Mouse (Mus musculus) forelimb bud, embryonic 11.5 days (tissue): ENCODE data around the gene Bola3.
A peak's percentile ranks its signal among the peaks of the same experiment; 100 is the strongest.
"Not testable (repeated sequence)": the region's sequence is repeated elsewhere in the genome, so short reads cannot be mapped to it uniquely, and the experiment has no call there.

Experiments
- DNase-seq: peaks from one replicate; pipeline ENCODE4 v3.0.0-alpha.2; 2012; ENCODE audit warnings: low read depth, low spot score

The Bola3 gene

DNA sequence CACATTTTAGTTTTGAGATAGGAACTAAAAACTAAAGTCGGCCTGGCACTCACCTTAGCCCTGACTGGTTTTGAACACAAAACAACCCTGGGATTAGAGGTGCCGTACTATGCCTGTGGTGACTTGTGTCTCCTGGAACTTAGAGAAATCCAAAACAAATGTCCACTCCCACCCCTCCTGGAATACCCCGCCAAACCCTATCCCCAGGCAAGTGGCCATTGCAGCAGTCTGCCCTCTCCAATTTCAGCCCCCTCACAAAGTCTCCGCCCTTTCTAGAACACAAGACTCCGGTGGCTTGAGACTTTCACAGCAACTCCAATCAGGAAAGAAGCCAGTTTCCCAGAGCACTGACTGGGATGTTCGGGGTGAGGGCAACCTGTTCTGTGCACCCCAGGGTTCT, at the start of gene Bola3:
Gene Bola3 (plus strand): TSS at position 275 of the 400 bp plus-strand sequence.
- no peak for DNase-seq

DNA sequence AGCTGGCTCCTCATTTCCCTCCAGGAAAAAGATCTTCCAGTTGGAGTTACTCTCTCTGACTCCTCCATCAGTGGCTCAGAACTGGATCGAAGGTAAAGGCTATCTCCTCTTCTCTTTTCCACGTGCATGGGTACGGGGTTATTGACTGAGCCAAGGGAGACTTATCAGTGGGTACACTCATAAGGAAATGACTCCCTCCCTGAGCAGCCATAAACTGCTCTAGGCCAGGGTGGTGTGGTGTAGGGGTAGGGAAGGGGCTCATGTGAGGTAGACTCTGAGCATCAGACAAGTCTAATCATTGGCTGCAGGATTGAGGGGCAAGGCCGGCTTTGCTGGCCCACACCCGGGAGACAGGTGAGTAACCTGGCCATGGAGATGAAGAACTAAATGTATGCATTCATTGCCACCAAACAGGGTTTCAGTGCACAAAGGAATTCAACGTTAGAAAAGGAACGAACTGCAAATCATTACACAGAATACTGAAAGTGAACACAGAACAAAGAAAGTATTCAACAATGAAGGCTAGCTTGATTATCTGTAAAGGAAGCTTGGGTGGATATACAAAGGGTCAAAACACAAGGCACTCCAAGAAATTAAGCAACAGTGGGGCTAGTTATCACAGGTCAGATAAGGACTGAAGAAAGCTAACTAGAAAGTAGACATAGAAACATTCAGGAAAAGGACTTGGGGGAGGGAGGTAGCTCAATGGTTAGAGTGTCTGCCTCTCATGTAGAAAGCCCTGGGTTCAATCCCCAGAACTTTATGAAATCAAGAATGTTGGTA, 48.3 kb upstream of the Bola3 start:
- no peak for DNase-seq

DNA sequence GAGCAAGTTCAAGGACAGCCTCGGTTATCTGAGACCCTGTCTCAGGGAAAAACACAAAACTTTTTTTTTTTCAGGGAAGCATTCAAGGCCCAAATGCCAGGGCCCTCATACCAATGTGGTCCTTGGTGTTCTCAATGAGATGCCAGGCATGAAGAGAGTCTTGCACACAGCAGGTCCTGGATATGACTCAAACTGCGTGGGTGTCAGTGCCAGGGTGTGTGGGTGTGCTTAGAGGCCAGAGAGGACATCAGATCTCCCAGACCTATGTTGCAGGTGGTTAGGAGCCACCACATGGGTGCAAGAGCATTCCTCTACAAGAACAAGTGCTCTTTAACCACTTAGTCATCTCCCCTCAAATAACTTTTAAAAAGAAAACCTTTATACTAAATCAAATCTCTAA, 47.7 kb upstream of the Bola3 start:
- DNase-seq, result no peak

DNA sequence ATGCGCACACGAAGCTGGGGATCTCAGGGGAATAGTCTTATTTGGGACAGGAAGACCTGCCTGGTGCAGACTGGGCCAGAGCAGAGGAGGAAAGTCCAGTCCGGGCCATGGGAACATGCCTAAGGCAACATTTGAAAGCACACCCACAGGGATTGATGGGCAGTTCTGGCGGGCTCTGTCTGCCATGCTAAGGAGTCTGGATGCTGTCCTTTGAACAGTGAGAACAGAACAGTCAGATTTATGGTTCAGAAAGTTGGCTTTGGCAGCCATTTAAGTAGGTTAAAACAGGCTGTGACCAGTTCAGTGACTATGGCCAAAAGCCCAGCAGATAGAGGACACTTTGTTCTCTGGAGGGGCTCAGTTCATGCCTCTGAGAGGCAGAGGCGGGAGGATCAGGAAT, 46.7 kb upstream of the Bola3 start:
- DNase-seq, result no peak

DNA sequence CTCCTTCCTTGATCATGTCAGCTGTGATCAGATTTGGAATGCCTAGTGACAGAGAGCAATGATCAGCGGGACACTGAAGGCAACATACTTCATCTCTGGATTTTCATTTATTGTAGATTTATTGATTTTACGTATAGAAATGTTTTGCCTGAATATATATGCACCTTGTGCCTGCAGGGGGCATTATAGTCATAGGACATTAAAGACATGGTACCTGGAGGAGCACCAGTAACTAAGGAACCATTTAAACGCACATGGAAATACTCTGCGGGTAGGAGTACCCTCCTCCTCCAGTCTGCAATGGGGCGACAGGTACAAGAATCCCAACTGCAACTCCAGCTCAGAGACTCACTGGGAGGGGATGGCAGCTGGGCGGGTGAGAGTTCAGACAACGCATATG, 39.9 kb upstream of the Bola3 start:
- no peak for DNase-seq

DNA sequence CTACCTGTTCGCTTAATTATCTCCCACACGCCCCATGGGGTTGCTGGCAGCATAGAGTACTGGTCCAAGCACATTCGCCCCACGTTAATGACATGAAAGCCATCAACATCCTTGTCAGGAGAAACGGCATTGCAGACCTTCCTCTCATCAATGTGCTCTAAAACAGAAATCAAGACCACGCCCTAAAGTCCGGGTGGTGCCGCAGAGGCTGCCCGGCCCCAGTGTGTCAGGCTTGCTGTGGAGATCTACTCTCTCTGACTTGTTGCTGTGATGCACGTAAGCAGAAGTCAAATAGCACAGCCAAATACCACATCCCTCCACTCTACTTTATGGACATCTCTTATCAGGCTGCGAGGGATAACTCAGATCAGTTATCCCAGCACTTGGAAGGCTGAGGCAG, 37.7 kb upstream of the Bola3 start:
- no peak for DNase-seq

DNA sequence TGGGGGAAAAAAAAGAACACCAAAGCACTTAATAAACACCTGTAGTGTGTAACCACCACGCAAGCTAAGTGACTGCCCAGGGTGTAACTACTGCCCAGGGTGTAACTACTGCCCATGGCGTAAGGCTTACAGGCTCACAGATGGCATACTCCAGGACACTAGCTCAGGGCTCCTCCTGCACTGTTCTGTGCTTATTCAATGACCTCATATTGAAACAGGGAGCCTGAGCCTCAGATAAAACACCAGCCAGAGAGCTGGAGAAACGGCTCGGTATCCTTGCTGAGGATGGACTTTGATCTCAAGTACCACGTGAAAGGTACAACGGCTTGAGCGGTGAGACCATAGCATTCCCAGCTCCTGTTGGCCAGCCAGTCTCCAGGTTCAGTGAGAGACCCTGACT, 36.9 kb upstream of the Bola3 start:
- no peak for DNase-seq

DNA sequence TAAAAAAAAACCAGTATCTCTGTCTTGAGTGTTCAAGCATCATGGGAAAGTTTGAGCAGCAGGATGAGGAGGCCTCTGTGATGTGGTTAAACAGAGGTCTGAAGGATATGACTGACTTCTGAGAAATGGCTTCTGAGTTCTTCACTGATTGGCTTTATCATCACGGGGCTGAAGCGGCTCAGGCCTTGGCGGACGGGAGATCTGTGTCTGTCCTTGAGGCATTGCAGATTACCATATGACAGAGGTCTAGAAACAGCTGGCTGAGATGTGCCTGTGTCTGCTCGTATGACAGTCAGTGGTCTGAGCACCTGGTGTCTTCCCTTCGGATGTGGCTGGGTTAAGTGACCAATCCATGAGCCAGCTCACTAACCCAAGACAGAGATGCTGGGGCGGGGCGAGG, 36.4 kb upstream of the Bola3 start:
- DNase-seq, result no peak

DNA sequence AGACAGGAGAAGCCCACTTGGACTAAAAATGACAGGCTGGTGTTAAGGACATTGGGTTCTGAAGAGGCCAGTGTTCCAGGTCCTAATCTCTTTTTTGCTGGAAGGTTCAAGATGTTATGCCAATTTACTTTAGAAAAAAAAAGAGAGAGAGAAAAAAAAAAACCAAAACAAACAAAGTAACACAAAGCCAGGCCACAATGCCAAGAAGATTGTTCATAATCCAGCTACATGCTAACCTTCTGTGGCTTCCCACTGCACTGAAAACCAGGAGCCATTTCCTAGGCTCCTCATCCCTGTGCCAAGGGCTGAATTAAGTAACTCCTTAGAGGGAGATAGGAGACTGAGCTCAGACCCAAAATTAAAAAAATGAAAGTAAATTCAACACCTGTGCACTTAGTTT, 33.7 kb upstream of the Bola3 start:
- no peak for DNase-seq

DNA sequence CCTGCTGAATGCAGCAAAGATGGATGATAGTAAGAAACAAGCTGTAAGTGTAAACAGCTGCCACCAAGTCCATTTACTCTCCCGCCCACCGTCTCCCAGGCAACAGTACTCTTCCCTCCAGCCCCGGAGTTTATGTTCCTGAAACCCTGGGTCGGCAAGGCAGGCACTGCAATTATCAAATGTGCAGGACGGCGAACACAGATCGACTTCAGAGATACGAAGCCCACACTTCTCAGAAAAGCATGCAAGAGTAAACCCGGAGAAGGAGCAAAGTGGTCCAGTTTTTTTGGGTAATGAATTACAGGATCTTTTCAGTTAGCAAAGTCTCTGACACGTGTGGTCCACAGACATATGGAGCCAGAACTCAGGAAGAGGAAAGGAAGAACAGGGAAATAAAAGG, 32.9 kb upstream of the Bola3 start:
- peak; percentile 55 for DNase-seq

DNA sequence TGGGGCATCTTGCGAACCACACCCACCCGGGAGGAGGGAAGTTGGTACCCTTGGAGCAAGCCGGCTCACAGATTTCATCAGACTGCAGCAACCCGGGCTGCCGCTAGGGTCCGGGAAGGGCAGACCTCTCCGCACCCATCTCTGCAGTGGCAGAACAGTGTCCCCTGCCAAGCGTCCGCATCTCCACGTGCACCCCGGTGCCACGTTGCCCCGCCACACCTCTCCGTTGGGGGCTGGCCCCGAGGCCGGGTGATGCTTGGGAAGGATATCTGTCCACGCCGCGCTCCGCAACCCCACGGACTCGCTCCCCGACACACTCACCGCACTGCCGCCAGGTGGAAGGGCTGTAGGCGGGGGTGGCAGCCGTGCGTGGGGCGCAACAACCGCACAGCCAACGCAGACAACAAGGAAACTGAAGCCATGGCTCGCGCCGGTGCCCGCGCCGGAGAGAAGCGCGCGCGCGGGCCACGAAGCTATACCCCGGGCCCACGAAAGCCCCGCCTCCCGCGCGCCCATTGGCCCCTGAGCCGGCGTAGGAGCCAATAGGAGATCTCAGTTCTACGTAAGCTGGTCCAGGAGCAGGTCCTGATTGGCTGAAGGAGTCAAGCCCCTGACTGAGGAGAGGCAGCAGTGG, 31.7 kb upstream of the Bola3 start:
- peak; percentile 89 for DNase-seq

DNA sequence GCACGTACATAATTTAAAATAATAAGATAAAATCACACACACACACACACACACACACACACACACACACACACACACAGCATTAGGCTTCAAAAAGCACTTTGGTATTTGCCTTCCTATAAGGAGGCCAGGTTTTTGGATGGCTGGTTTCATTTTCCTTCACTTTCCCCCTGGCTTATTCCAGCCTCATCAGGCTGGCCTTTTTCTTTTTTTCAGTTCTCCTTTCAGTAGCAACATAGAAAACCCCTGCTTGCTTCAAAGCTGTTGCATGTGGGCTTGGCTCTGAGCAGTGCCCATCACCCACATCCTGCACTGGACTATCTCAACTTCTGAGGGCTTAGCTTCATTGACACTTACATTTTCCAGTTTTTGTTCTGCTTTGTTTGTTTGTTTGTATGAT, 27.0 kb upstream of the Bola3 start:
- no peak for DNase-seq

DNA sequence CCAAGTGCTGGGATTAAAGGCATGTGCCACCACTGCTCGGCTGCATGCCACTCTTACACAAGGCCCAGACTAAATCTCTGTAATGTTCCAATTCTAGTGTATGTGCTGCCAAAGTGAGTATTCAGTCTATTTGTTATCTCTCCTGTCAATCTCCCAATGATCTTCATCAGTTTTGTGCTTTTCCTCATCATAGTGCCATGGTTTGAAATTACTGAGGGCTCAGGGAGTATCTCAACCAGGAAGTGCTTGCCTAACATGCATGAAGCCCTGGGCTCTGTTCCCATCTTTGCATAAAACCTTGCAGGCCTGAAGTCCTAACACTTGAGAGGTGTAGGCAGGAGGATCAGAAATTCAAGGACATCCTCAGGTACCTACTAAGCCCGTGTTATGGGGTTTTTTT, 26.2 kb upstream of the Bola3 start:
- no peak for DNase-seq

DNA sequence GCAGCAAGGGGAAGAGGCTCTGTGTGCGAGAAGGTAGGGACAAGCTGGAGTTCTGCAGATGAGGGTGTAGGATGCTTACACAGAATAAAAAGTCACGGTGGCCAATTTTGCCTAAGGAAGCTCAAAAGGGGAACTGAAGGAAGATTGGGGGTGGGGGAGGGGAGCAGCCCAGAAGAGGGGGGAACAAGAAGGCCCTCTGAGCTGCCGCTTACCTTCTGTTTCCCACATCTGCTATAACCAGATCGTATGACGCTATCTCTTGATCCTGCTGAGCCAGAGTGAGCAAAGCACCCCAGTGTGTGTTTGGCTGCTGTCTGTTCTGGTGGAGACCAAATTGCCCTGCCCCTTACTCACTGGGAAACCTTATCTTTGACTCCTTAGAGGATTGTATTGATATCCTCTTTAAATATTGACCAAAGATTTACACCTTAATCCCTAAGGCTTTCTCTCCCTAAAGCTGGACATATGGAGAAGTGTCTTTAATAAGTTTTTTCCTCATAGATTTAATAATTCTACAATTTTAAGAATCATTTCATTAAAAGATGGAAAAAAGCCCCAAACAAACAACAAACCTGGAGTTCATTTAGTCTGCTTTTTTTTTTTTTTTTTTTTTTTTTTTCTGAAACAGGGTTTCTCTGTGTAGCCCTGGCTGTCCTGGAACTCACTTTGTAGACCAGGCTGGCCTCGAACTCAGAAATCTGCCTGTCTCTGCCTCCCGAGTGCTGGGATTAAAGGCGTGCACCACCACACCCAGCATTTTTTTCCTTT, 25.1 kb upstream of the Bola3 start:
- no peak for DNase-seq

DNA sequence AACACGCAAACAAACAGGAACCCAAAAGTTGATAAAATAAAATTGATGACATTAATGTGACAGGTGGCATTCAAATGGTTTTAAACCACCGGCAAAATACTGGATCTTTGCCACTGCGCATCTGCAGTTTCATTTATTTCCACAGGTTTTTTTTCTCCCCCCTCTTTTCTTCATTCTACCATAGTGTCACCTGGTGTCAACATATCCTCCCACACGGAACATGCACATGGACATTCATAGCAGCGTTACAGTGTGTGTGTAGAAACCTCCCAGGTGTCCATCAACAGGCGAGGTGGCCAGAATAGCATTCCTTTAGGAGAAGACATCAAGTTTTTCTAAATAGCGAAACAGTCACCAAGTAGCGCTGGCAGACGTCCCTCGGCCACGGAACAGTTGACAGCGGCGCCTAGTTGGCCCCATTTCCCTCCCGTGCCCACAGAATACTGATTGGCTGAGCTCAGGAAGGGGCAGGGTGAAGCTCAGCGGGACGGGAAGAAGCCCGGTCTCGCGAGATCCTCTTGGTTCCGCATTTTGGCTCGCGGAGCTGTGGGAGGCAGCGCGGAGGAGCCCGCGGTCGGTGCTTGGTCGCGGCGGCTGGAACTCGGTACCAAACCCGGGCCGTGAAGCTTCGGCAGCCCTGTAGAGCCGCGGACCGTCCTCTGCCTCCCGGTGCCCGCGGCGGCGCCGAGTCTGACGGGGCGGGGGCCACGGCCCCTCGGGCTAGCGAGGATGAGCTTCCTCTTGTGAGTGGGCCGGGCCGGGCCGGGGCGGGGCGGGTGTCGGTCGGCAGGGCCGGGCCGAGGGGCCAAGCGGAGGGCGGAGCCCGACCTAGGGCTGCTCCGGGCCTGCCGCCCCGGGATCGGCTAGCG, 23.2 kb upstream of the Bola3 start, which contains the start of the genes Mthfd2 and Mob1a:
Gene Mthfd2 (minus strand): TSS at position 384 of the 869 bp plus-strand sequence.
Gene Mob1a (plus strand): TSS at position 492 of the 869 bp plus-strand sequence.
- DNase-seq, result peak; percentile 96

DNA sequence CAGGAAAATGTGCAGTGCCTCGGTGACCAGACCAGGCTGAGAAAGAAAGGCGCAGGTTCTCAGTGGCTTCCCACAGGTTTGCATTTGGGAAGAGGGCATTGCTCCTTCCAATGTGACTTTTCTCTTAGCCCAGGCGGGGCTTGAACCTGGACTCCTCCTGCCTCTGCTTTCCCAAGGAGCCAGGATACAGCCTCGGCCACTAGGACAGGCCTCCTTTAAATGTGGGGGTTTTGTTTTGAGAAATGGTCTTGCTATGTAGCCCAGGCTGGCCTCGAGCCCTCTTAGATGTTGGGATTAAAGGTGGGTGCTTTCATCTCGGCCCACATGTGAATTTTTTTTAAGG, 22.6 kb upstream of the Bola3 start:
- DNase-seq, result no peak

DNA sequence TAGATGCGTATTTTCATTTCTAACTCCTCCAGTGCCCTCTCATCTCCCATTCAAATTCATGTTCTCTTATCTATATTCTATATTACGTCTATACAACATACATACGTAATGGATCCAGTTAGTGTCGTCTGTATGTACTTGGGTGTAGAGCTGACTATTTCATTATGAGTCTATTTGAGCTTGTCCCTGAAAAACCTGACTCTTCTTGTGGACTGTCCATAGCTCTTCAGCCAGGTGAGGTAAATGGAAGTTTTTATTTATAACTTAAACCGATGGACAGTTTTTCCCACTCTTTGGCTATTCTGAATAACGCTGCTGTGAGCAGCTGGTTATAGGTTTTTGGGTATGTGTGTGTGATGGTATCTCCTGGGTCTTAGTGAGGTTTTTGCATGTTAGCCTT, 22.2 kb upstream of the Bola3 start:
- no peak for DNase-seq

DNA sequence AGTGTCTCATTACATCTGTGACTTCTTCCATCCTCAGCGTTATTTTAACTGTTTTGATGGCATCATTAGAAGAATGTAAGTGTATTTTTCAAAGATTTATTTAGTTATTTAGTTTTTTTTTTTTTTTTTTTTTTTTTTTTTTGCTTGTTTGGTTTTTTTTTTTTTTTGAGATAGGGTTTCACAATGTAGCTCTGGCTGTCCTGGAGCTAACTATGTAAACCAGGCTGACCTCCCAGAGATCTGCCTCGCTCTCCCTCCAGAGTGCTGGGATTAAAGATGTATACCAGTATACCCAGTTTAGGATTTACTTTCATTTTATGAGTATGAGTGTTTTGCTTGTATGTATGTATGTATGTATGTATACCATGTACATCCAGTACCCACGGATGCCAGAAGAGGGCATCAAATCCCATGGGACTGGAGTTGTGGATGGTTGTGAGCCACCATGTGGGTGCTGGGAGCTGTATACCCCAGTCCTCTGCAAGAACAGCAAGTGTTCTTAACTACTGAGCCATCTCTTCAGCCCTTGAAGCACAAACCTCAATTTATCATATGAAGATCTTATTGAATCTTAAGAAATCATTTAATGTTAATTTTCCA, 21.3 kb upstream of the Bola3 start:
- DNase-seq, result no peak

DNA sequence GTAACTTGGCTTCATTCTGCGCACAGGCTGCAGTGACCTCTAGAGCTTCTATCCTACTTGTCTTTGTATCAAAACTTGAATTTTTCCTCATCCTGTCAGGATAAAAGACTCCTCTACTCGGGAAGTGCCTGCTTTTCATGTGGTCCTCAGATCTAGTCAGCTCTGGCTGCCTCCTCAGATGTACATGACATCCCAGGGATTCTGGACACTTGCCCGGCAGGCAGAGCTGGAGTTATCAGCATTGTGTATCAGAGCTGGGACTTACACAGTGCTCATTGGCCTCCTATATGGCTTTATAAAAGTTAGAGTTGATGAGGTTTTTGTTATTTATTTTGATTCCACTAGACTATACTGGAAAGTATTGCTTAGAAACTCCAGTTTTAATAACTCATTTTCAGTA, 7.6 kb upstream of the Bola3 start:
- no peak for DNase-seq

DNA sequence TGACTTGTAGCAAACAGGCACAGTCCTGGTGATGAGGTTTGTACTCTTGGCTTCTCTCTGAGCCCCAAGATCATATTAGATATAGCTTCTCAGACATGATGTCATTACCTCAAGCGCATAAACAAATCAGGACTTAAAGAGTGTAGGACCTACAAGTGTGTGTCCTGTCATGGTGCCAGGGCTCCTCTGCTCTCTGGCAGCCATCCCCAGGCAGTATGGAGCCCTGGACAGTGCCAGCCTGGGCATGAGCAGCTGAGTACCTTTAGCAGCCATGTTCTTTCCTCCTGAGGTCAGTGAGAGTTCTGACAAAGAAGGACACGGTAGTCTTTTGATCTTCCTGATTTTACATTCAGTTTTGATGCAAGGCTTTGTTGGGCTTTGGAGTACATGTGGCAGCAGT, 6.0 kb upstream of the Bola3 start:
- DNase-seq, result no peak

DNA sequence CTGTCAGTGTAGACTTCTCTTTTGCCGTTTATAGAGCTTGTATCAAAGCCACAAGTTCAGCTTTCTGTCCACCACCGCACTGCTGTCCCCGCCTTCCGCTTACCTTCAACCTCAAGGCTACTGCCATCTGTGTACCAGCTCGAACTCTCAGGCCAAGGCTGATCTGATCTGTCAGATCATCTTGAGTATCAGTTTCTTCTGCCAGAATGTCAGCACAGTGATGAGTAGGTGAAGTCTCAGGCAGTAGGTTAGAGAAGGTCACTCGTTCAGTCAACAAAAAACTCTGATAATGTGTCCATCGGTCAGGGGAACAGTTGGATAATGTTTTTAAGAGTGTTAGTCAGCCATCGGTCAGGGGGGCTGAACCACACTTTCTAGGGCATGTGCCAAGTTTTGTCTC, 3.7 kb upstream of the Bola3 start:
- not testable (repeated sequence) for DNase-seq
